Mouse (Mus musculus): ENCODE measurements around the gene Abhd14b.
A peak's percentile ranks its signal among the peaks of the same experiment; 100 is the strongest.

Gene Abhd14b

DNA sequence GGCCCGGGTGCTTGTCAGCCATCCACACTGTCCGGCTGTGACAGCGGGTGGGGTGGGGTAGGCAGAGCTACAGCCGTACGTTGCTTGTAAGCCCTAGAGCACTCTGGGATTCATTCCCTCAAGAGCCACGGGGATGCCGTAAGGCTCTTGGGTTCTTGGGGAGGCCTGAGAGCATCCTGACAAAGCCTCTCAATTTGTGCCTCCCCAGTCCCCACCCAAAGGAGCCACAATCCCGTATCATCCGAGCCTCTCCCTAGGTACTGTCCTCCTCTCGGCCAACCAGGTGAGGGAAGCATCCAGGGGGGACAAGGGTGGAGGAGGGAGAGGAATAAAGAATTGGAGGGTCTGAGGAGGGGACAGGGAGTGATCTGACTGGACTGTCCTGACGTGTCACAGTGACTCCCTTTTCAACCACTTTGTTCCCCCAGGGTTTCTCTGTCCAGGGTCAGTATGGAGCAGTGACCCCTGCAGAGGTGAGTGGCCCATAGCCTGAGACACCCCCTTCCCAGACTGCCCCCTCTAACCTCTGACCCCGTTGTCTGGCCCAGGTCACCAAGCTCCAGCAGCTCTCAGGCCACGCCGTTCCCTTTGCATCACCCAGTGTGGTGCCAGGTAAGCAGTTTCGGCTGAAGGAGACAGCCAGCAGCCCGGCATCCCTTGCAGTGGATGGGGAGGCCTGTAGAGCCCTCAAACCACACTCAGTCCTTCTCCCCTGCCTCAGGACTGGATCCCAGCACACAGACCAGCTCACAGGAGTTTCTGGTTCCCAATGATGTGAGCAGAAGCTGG is 14.6 kb downstream of the Abhd14b start:
- no peak for DNase-seq

- DNase-seq = no peak
These were observed 15.2 kb downstream of the Abhd14b start for GRCm38 (mm10) chr9:106462430-106462800.

GRCm38 (mm10) chr9:106463122-106464063 is 16.1 kb downstream of the Abhd14b start:
- DNase-seq = no peak

- peak; percentile 67 for DNase-seq
These were observed 17.7 kb downstream of the Abhd14b start for GRCm38 (mm10) chr9:106464751-106465541.

- DNase-seq = no peak
These were observed 18.4 kb downstream of the Abhd14b start, which contains the start of gene Gpr62 for GRCm38 (mm10) chr9:106465571-106466200. TSS of gene Gpr62 (minus strand) at chr9:106465938.

DNA sequence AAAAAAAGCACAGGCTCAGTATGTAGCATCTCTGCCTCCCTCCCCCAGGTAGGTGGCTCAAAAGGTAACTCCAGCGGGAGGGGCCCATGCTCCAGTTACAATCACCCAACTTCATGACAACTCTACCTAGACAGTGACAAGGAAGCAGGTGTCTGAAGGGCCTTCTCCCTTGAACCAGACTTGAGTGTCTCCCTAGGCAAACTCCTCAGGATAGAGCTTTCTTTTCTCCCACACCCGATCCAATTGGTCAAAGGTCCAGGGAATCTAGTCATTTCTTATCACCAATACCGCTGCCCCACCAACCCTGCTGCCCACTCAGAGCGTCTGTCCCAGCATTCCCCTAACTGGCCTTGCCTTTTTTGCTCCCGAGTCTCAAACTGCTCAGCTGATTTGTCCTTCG is 19.5 kb downstream of the Abhd14b start:
- DNase-seq = no peak

- DNase-seq = no peak
These were observed 20.5 kb downstream of the Abhd14b start for GRCm38 (mm10) chr9:106467746-106468145.

- no peak for DNase-seq
These were observed 22.1 kb downstream of the Abhd14b start for GRCm38 (mm10) chr9:106469317-106469716.

DNA sequence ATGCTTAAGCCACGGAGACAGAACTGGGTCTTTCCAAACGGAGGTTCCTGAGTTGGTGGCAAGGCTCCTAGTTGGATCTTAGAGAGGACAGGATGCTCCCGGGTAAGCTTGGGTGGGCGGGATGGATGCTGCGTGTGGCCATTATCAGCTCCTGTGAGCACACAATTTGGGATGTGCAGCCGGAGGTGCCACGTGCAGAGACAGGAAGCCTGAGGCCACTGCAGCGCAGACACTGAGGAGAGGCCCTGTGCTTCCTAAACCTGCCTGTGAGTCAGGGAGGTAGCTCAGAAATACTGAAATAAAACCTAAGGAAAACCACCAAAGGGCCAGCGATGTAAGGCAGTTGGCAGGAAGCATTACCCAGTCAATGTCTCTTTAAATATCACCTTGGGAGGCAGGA is 22.5 kb downstream of the Abhd14b start:
- DNase-seq = no peak

GRCm38 (mm10) chr9:106470991-106471750 is 23.9 kb downstream of the Abhd14b start:
- no peak for DNase-seq

- peak; percentile 60 for DNase-seq
These were observed 24.6 kb downstream of the Abhd14b start for GRCm38 (mm10) chr9:106471892-106472291.

DNA sequence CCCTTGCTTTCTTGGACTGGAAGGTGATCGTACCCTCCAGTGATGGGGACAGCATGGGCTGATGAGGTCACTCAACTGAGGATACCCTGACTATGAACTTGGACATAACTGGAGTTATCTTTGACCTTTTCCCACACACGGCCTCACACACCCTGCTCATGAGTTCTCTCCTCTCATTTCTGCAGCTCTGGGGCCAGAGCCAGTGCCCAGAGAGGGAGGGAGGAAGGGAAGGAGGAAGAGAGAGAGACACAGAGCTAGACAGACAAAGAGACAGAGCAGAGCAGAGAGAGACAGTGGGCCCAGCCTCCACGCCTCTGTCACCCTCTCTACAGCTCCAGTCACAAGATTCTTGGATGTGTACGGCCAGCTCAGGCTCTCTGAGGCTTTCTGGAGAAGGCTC is 25.1 kb downstream of the Abhd14b start:
- DNase-seq = no peak

GRCm38 (mm10) chr9:106473081-106473752 is 26.0 kb downstream of the Abhd14b start:
- DNase-seq = peak; percentile 42

DNA sequence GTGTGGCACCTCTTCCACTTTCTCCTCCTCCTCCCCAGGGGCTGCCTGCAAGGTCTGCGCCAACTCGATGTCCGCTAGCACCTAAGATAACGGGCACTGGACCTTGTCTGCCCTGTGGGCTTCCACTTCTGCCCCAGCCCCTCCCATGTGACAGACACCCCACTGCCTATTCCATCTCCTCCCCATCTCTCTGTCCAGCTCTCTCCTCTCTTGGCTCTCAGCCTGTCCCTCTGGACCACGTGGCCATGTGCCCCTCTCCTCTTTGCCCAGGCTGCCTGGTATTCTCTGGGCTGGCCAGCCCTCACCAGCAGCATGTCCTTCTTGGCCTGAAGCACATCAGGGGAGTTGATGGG is 26.5 kb downstream of the Abhd14b start:
- no peak for DNase-seq

GRCm38 (mm10) chr9:106474456-106474855 is 27.2 kb downstream of the Abhd14b start:
- DNase-seq = peak; percentile 71

GRCm38 (mm10) chr9:106475046-106475445 is 27.8 kb downstream of the Abhd14b start:
- DNase-seq = no peak

DNA sequence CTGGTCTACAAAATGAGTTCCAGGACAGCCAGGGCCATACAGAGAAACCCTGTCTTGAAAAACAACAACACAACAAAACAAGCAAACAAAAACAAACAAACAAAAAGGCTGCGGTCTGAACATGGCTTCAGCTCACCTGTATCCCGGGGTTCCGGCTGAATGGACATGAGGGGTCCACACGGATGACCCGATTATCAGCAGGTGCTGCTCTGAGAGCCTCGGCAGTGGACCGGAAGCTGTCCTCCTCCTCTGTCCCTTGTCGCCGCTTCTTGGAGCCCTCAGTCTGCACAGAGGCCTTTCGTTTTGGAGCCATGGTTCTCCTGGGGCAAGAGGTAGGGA is 28.4 kb downstream of the Abhd14b start, which contains the start of gene Rrp9:
Gene Rrp9 (plus strand): TSS at position 301 of the 339 bp plus-strand sequence.
- DNase-seq = no peak

DNA sequence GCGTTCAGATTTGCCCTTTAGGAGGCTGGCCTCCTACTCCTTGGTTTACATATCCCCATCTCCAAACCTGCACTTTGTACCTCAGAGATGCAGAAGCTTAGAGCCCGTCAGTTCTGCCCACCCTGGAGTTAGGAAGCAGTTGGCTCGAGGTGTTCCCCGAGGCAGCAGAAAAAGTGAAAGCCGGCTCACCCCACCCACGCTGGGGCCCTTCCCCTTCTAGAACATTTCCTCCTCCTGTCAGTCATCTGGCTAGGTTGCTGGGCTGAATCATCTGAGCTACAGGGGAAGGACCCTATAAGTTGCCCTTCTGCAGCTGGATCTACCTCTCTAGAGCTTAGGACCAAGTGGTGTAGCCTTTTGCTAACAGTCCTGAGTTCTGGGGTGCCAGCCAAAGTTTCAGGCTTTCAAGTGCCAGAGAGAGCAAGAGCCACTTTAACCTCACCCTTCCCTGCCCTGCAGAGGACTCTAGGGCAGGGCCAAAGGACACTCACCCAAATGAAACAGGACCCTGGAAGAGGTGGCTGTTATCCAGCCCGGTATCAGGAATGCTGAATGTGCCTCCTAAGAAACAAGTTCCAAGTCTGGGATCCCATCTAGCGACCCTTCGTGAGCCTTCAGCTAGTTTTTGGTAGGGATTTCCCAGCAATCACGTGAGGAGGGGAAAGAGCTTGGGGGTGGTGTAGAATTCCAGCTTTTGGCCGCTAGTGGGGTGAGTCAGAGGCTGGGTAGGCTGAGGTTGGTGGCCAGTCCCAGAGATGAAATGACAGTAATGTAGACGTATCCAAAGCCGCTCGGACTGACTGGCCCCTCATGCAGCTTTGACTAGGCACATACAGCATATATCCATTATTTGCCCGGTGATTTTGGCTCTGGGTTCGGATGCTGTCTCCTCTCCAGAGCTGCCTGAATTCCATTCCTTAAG is 29.0 kb downstream of the Abhd14b start:
- peak; percentile 72 for DNase-seq

GRCm38 (mm10) chr9:106476924-106477484 is 29.7 kb downstream of the Abhd14b start, which contains the start of gene Parp3:
TSS of gene Parp3 (minus strand) at chr9:106476949.
- DNase-seq = peak; percentile 99

DNA sequence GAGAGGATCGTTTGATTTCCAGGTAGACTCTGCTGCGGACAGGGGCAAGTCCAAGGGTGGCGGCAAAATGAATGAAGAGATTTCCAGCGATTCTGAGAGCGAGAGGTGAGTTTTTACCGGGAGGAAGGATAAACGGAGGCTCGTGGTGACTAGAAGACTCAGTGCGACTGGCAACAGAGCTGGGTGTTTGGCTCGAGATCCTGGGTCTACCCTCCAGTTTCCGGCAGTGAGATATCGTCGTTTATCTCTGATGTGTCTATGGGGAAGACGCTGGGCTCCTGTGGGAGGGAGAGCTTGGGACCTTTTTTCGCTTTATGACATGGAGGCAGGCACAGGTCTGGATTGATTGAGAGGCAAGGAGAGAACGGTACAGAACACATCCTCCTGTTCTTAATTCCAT is 30.4 kb downstream of the Abhd14b start:
- no peak for DNase-seq
